Mouse (Mus musculus): Measurements from ENCODE around the gene Scin. TPM values are rescaled to one million over a fixed set of nuclear protein-coding genes. Genes with fewer than 3 reads are reported as not detected.

The Scin gene
- total and polyA plus RNA-seq, 2 experiments from 2014 or later = 0.05 TPM; not detected in 1

- no peak overlapping the region for H3K4me3 ChIP-seq (ENCODE audit: low read length)
- H3K27ac ChIP-seq = no peak overlapping the region
- 85% methylated on average over 2 of the region's 2 CpGs for WGBS
- no peak for TF ChIP-seq CTCF (IDR thresholded peaks at IDR 0.05; ENCODE audit: low read depth)
- H3K4me2 ChIP-seq (ENCODE audit: low read depth, low read length) = no peak overlapping the region
- H3K4me1 ChIP-seq (ENCODE audit: insufficient read depth, low read length) = no peaks in the 10 kb centered on the region
- no peaks in the 10 kb centered on the region for H3K36me3 ChIP-seq (ENCODE audit: insufficient read depth, low read length)
- H3K27me3 ChIP-seq (ENCODE audit: insufficient read depth, low read length) = no peaks in the 10 kb centered on the region
- H3K9ac ChIP-seq (replicated peaks; ENCODE audit: low read length) = no peak overlapping the region
- no peak for DNase-seq (ENCODE audit: low spot score)
- ATAC-seq = no peak
- no peaks in the 10 kb centered on the region for H3K9me3 ChIP-seq (ENCODE audit: low read length)
Measured at GRCm38 (mm10) chr12:40160777-40161176, 26.7 kb upstream of the Scin start.

DNA sequence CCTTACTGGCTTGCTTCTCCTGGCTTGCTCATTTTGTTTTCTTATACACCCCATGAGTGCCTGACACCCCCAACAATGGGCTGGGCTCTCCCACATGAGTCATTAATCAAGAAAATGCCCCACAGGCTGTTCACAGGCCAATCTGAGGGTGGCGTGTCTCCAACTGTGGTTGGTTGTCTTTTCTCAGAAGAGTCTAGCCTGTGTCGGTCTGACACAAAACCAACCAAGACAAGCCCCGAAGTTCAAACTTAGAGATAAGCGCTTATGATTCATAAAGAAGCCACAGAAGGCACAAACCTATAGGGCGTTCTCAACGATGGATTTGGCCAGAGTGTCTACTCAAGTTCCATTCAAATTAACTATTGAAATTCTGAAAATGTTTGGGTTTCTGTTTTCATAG lies 20.2 kb upstream of the Scin start:
- no peaks in the 10 kb centered on the region for H3K27me3 ChIP-seq (ENCODE audit: insufficient read depth, low read length)
- no peaks in the 10 kb centered on the region for H3K36me3 ChIP-seq (ENCODE audit: insufficient read depth, low read length)
- H3K4me1 ChIP-seq (ENCODE audit: insufficient read depth, low read length) = no peaks in the 10 kb centered on the region
- ATAC-seq = no peak
- no peak overlapping the region for H3K4me2 ChIP-seq (ENCODE audit: low read depth, low read length)
- no peak for DNase-seq (ENCODE audit: low spot score)
- TF ChIP-seq CTCF (IDR thresholded peaks at IDR 0.05; ENCODE audit: low read depth) = no peak
- WGBS = 93% methylated on average over 6 of the region's 6 CpGs
- H3K9ac ChIP-seq (replicated peaks; ENCODE audit: low read length) = no peak overlapping the region
- H3K9me3 ChIP-seq (ENCODE audit: low read length) = no peaks in the 10 kb centered on the region
- no peak overlapping the region for H3K27ac ChIP-seq
- H3K4me3 ChIP-seq (ENCODE audit: low read length) = no peak overlapping the region

DNA sequence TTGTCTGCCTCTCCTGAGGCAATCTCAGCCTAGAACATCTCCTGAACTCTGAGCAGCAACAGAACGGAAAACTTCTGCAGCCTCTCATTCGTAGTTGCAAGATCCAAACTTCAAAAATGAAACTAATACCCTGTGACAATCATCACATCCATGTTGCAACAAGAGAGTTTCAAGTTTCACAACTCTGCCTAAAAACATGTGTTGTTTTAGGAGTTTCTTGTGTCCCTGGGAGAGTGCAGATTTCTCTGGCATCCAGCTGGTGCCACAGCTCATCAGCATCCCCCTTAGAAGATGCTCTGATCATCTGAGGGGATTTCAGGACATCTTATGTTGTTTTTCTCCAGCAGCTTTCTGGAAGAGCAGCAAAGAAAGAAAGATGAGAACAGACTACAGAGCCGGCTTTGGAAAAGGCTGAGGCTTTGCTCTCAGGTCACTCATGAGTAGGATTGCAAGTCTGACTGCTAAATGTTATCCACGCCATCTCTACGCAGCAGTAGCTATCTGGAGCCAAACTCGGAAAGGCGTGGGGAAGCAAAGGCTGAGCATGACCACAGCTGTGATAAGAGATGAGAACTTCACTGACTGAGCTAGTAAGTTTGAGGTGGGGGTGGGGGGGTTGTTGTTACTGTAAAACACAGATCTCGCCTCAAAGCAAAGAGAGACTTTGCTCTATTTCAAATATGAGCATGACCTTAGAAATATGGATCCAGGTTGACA lies 18.5 kb upstream of the Scin start:
- no peak overlapping the region for H3K4me2 ChIP-seq (ENCODE audit: low read depth, low read length)
- H3K4me1 ChIP-seq (ENCODE audit: insufficient read depth, low read length) = no peaks in the 10 kb centered on the region
- no peak overlapping the region for H3K4me3 ChIP-seq (ENCODE audit: low read length)
- H3K36me3 ChIP-seq (ENCODE audit: insufficient read depth, low read length) = no peaks in the 10 kb centered on the region
- H3K27me3 ChIP-seq (ENCODE audit: insufficient read depth, low read length) = no peaks in the 10 kb centered on the region
- H3K9ac ChIP-seq (replicated peaks; ENCODE audit: low read length) = no peak overlapping the region
- DNase-seq (ENCODE audit: low spot score) (no peak), ATAC-seq (no peak)
- H3K27ac ChIP-seq = no peak overlapping the region
- H3K9me3 ChIP-seq (ENCODE audit: low read length) = no peaks in the 10 kb centered on the region
- no peak for TF ChIP-seq CTCF (IDR thresholded peaks at IDR 0.05; ENCODE audit: low read depth)
- 86% methylated on average over 8 of the region's 8 CpGs for WGBS

- no peak overlapping the region for H3K9ac ChIP-seq (replicated peaks; ENCODE audit: low read length)
- H3K4me1 ChIP-seq (ENCODE audit: insufficient read depth, low read length) = no peaks in the 10 kb centered on the region
- no peaks in the 10 kb centered on the region for H3K27me3 ChIP-seq (ENCODE audit: insufficient read depth, low read length)
- no peak overlapping the region for H3K4me2 ChIP-seq (ENCODE audit: low read depth, low read length)
- WGBS = 77% methylated on average over 4 of the region's 4 CpGs
- H3K27ac ChIP-seq = no peak overlapping the region
- no peak for TF ChIP-seq CTCF (IDR thresholded peaks at IDR 0.05; ENCODE audit: low read depth)
- no peaks in the 10 kb centered on the region for H3K9me3 ChIP-seq (ENCODE audit: low read length)
- H3K36me3 ChIP-seq (ENCODE audit: insufficient read depth, low read length) = no peaks in the 10 kb centered on the region
- H3K4me3 ChIP-seq (ENCODE audit: low read length) = no peak overlapping the region
- ATAC-seq (no peak), DNase-seq (ENCODE audit: low spot score) (no peak)
Measured at GRCm38 (mm10) chr12:40147319-40147718, 13.3 kb upstream of the Scin start.

- H3K4me3 ChIP-seq (ENCODE audit: low read length) = no peak overlapping the region
- no peak for TF ChIP-seq CTCF (IDR thresholded peaks at IDR 0.05; ENCODE audit: low read depth)
- no peaks in the 10 kb centered on the region for H3K4me1 ChIP-seq (ENCODE audit: insufficient read depth, low read length)
- H3K9me3 ChIP-seq (ENCODE audit: low read length) = no peaks in the 10 kb centered on the region
- no peaks in the 10 kb centered on the region for H3K36me3 ChIP-seq (ENCODE audit: insufficient read depth, low read length)
- DNase-seq (ENCODE audit: low spot score) = no peak
- H3K27ac ChIP-seq = no peak overlapping the region
- H3K27me3 ChIP-seq (ENCODE audit: insufficient read depth, low read length) = no peaks in the 10 kb centered on the region
- no peak overlapping the region for H3K4me2 ChIP-seq (ENCODE audit: low read depth, low read length)
- no peak overlapping the region for H3K9ac ChIP-seq (replicated peaks; ENCODE audit: low read length)
- WGBS = 84% methylated on average over 5 of the region's 5 CpGs
- ATAC-seq = no peak
Measured at GRCm38 (mm10) chr12:40146510-40146909, 12.5 kb upstream of the Scin start.

- no peaks in the 10 kb centered on the region for H3K36me3 ChIP-seq (ENCODE audit: insufficient read depth, low read length)
- H3K9ac ChIP-seq (replicated peaks; ENCODE audit: low read length) = no peak overlapping the region
- H3K27ac ChIP-seq = no peak overlapping the region
- DNase-seq (ENCODE audit: low spot score) = no peak
- H3K27me3 ChIP-seq (ENCODE audit: insufficient read depth, low read length) = no peaks in the 10 kb centered on the region
- WGBS = 87% methylated on average over 5 of the region's 5 CpGs
- H3K4me3 ChIP-seq (ENCODE audit: low read length) = no peak overlapping the region
- H3K4me2 ChIP-seq (ENCODE audit: low read depth, low read length) = no peak overlapping the region
- no peak for ATAC-seq
- H3K9me3 ChIP-seq (ENCODE audit: low read length) = no peaks in the 10 kb centered on the region
- no peaks in the 10 kb centered on the region for H3K4me1 ChIP-seq (ENCODE audit: insufficient read depth, low read length)
- TF ChIP-seq CTCF (IDR thresholded peaks at IDR 0.05; ENCODE audit: low read depth) = no peak
Measured at GRCm38 (mm10) chr12:40140706-40141105, 6.7 kb upstream of the Scin start.

DNA sequence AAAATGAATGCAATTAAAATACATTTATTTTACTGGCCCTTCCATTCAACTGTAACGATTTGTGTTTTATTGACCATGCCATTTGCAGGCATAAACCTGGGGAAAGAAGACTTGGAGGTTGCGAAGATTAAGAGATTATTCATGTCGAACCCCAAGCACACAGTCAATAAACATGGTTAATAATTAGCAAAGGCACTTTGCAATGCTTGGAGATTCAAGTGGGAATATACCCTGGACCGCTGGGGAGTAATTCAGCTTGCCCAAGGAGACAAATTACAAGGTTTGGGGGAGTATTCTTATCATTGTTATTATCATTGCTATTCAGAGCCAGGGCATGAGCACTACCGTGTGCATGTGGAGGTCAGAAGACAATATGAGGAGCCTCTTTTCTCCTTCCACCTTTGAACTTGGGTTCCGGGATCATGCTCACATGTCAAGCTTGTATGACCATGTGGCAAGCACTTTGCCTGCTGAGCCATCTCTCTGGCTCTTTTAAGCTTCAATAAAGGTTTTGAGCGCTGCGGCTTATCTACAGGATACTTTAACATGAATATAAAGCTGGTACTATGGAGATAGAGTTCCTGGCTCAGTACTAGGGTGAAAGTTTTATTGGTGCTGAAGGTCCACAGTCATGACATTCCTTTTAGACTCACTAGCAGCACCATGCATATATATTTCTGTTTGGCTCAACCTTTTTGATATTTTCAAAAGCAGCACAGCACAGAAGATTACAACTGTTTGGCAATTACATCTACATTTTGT lies 5.6 kb upstream of the Scin start:
- H3K9me3 ChIP-seq (ENCODE audit: low read length) = no peaks in the 10 kb centered on the region
- no peak overlapping the region for H3K4me3 ChIP-seq (ENCODE audit: low read length)
- no peak overlapping the region for H3K4me2 ChIP-seq (ENCODE audit: low read depth, low read length)
- H3K4me1 ChIP-seq (ENCODE audit: insufficient read depth, low read length) = no peaks in the 10 kb centered on the region
- no peaks in the 10 kb centered on the region for H3K27me3 ChIP-seq (ENCODE audit: insufficient read depth, low read length)
- TF ChIP-seq CTCF (IDR thresholded peaks at IDR 0.05; ENCODE audit: low read depth) = no peak
- WGBS = 87% methylated on average over 8 of the region's 8 CpGs
- ATAC-seq (no peak), DNase-seq (ENCODE audit: low spot score) (no peak)
- H3K9ac ChIP-seq (replicated peaks; ENCODE audit: low read length) = no peak overlapping the region
- no peak overlapping the region for H3K27ac ChIP-seq
- no peaks in the 10 kb centered on the region for H3K36me3 ChIP-seq (ENCODE audit: insufficient read depth, low read length)
